Mouse (Mus musculus) heart, postnatal 10 days (tissue): Measurements from ENCODE around the gene Sult5a1. TPM values are rescaled to one million over a fixed set of nuclear protein-coding genes. Genes with fewer than 3 reads are reported as not detected.
A peak's percentile ranks its signal among the peaks of the same experiment; 100 is the strongest.

Source experiments
- DNase-seq, 2 experiments: peaks; one replicate each; pipeline ENCODE4 v3.0.0; 2021
- intact Hi-C: fragments of 180-260 bp; cut with DNase I; formaldehyde crosslinking; loops from one replicate; pipeline ENCODE4 v1.15.1; 2025
- total RNA-seq, 2 experiments: library from RNA; stranded (reverse); gene quantifications; 2 replicates each; pipeline ENCODE4 v1.2.3; 2021

Sult5a1 gene
- total RNA-seq, 2 experiments from 2014 or later, result 1.3 to 2.3 TPM

- DNase-seq, result peak; percentile 72
- intact Hi-C loops, result no loop called here
These were observed 20.5 kb downstream of the Sult5a1 start for GRCm38 (mm10) chr8:123137645-123138077.

- peak; percentile 60 to 65 for DNase-seq
- intact Hi-C loops, result no loop called here
These were observed 21.8 kb downstream of the Sult5a1 start for GRCm38 (mm10) chr8:123136287-123136686.

GRCm38 (mm10) chr8:123135806-123136205, 22.3 kb downstream of the Sult5a1 start:
- DNase-seq, result no peak
- intact Hi-C loops, result no loop called here

- intact Hi-C loops, result no loop called here
- DNase-seq, result no peak
These were observed 22.7 kb downstream of the Sult5a1 start for GRCm38 (mm10) chr8:123135406-123135805.

DNA sequence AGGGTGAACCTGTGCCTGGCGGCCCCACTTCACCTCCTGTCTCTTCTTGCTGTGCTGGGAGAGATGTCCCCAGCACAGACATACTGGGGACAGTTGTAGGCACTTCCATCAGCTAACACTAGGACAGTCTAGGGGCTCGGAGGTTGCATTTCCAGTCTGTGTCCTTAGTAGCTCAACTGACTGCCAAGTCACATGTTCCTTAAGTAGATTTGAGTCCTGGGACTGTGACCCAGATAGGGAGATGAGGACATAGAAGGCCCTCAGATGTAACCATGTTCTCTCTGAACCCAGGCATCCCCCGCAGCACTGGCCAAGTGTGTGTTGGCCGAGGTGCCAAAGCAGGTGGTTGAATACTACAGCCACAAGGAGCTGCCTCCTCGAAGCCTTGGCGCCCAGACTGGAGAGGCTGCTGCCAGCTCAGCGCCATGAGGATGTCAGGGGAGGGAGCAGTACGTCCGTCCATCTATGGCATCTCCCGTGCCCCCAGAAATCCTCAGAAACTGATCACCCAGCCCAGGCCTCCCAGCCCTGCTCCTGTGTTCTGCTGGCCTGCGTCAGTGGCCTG, 23.9 kb downstream of the Sult5a1 start:
- DNase-seq, result no peak
- intact Hi-C loops, result no loop called here

DNA sequence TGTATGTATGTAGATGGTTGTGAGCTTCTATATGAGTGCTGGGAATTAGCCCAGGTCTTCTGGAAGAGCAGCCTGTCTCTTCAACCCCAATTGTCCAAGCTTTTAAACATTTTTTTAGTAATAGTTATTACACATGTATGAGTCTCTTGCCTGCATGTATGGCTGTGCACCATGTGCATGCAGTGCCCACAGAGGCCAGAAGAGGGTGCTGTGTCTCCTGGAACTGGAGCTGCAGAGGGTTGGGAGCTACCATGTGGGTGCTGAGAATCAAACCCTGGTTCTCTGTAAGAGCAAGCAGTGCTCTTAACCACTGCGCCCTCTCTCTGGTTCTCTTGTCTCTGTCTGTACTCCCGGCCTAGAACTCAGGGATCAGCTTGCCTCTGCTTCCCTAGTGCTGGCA, 25.2 kb downstream of the Sult5a1 start:
- intact Hi-C loops, result no loop called here
- DNase-seq, result no peak

GRCm38 (mm10) chr8:123131041-123131440, 27.1 kb downstream of the Sult5a1 start:
- DNase-seq, result no peak
- intact Hi-C loops, result no loop called here

GRCm38 (mm10) chr8:123126193-123126816, 31.8 kb downstream of the Sult5a1 start:
- DNase-seq, result no peak
- intact Hi-C loops, result no loop called here

DNA sequence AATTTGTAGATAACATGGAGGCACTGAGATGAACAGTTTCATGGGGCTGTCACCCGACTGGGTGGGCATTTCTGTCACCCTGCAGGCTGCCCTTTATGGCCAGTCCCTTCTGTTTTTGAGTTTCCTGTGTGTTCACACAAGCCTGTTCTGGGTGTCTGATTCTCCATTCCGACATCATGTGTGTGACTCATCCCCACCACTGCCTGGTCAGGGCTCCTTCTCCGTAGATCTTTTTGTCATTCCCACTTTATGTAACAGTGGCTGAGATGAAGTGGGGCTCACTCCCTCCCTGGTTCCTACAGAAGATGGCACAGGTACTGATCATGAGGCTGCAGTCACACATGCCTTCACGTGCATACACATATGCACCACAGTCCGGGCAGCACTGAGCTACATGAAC, 35.4 kb downstream of the Sult5a1 start:
- DNase-seq, result no peak
- intact Hi-C loops, result no loop called here

- intact Hi-C loops, result no loop called here
- DNase-seq, result no peak
These were observed 36.1 kb downstream of the Sult5a1 start for GRCm38 (mm10) chr8:123122059-123122458.

DNA sequence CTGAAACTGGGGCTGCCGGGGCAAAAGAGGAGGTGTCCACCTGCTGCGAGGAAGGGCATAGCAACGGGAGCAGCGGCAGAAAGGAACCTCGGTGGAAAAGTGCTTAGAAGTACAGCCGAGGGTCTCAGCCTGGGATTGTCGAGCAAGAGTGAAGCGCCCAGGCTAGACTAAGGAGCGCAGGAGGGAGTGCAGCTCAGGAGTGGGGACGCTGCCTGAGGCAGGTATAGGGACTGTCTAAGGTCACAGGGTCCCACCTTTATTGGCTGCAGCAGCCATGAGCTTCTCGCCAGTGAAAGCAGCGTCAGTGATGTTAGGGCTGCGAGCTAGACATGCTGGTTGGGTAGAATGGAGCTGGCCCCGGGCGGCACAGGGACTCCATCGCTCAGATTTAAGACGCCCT, 40.4 kb downstream of the Sult5a1 start:
- intact Hi-C loops, result no loop called here
- DNase-seq, result no peak

GRCm38 (mm10) chr8:123117127-123117731, 40.9 kb downstream of the Sult5a1 start, which contains the start of gene Cpne7:
Cpne7 (plus strand) TSS chr8:123117374.
- DNase-seq, result no peak
- intact Hi-C loops, result no loop called here

GRCm38 (mm10) chr8:123114644-123115043, 43.5 kb downstream of the Sult5a1 start:
- intact Hi-C loops, result loop anchor here (2.0 kb wide), 1 partner anchor 40 kb away; no protein-coding TSS in a partner anchor
- no peak for DNase-seq

DNA sequence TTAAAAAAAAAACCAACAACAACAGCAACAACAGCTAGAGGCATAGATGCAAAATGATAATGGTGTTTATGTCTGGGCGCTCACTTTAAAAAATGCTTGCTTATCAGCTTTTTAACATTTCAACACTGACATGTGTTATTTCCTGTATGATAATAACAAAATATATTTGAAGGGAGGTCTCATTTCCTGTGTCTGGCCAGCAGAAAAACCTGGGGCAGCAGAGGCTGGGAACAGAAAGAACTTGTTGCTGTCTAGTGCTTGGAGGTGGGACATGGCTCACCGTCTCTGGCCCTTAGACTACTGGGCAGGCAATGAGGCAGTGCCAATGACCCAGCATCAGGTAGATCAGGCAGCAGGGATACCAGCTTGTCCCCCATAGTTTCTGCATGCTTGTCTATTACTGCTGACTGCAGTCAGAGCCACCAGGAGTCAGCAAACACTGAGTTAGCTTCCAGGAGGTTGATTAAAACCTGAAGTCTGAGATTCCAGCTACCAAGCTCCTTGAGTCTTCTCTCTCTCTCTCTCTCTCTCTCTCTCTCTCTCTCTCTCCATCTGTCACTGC, 44.1 kb downstream of the Sult5a1 start:
- DNase-seq, result no peak
- intact Hi-C loops, result loop anchor here (2.0 kb wide), 1 partner anchor 41 kb away; no protein-coding TSS in a partner anchor

DNA sequence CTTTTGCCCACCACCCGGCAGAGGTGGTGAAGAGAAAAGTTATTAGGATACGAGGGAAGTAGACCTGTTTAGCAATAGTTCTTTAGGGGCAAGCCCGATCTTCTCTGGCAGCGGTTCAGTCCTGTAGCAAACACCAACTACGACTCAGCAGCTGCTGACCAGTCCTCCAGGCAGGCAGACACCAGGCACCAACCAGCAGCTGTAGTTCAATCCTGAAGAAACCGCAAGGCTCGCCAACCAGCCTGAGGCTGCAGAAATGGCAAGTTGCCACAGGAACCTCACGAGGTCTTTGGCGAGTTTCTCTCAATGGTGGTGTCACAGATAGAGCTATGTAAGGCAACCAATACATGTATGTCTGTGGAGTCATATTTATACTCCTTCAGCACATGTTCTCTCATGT, 45.2 kb downstream of the Sult5a1 start:
- intact Hi-C loops, result no loop called here
- DNase-seq, result no peak

- intact Hi-C loops, result loop anchor here (2.0 kb wide), 1 partner anchor 38 kb away; no protein-coding TSS in a partner anchor
- DNase-seq, result peak; percentile 42 to 77
These were observed 47.5 kb downstream of the Sult5a1 start for GRCm38 (mm10) chr8:123110649-123111048.

- intact Hi-C loops, result no loop called here
- DNase-seq, result no peak
These were observed 49.2 kb downstream of the Sult5a1 start for GRCm38 (mm10) chr8:123108953-123109352.

DNA sequence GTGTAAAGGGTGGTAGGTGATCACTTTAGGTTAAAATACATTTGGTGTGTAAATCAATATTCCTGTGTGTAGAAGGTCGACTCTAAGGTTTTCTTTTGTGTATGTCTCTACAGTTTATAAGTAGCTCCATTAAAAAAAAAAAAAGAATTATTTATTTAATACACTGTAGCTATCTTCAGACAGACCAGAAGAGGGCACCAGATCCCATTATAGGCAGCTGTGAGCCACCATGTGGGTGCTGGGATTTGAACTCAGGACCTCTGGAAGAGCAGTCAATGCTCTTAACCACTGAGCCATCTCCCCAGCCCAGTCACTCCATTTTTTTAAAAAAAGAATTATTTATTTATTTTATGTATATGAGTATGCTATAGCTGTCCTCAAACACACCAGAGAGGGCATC, 50.1 kb downstream of the Sult5a1 start:
- intact Hi-C loops, result no loop called here
- DNase-seq, result no peak

DNA sequence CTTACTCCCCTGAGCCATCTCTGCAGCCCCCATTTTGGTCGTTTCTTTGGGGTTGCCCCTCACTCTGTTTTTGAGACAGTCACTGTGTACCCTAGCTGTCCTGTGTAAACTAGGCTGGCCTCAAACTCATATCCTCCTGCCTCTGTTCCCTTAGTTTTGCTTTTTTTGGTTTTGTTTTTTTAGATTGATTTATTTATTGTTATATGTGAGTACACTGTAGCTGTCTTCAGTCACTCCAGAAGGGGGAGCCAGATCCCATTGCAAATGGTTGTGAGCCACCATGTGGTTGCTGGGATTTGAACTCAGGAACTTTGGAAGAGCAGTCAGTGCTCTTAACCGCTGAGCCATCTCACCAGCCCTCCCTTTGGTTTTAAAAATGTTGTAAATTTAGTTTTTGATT, 51.6 kb downstream of the Sult5a1 start:
- intact Hi-C loops, result loop anchor here (1.0 to 2.0 kb wide), 2 partner anchors 49 to 96 kb away; no protein-coding TSS in a partner anchor
- DNase-seq, result peak in 1 of 2 experiments; percentile 58

GRCm38 (mm10) chr8:123105553-123106326, 52.4 kb downstream of the Sult5a1 start:
- DNase-seq, result peak in 1 of 2 experiments; percentile 65

More at GRCm38 (mm10) chr8:123105553-123106326, 52.4 kb downstream of the Sult5a1 start:
- intact Hi-C loops, result loop anchor here (1.0 to 2.0 kb wide), 2 partner anchors 50 to 97 kb away; no protein-coding TSS in a partner anchor
